Mouse (Mus musculus): ENCODE data around the gene Rtkn.

The Rtkn gene

GRCm38 (mm10) chr6:83138056-83138455, 2.8 kb downstream of the Rtkn start:
- in situ Hi-C loops (cut with MboI, MseI) = no loop called here

- in situ Hi-C loops (cut with MboI, MseI) = no loop called here
Observed at GRCm38 (mm10) chr6:83140044-83140443, 4.8 kb downstream of the Rtkn start.

GRCm38 (mm10) chr6:83141636-83142035, 6.4 kb downstream of the Rtkn start:
- in situ Hi-C loops (cut with MboI, MseI) = no loop called here

GRCm38 (mm10) chr6:83142211-83142731, 7.0 kb downstream of the Rtkn start:
- in situ Hi-C loops (cut with MboI, MseI) = no loop called here

GRCm38 (mm10) chr6:83142886-83143285, 7.6 kb downstream of the Rtkn start:
- in situ Hi-C loops (cut with MboI, MseI) = no loop called here

GRCm38 (mm10) chr6:83145209-83145608, 9.9 kb downstream of the Rtkn start:
- in situ Hi-C loops (cut with MboI, MseI) = no loop called here

GRCm38 (mm10) chr6:83145805-83146204, 10.5 kb downstream of the Rtkn start:
- in situ Hi-C loops (cut with MboI, MseI) = no loop called here

- in situ Hi-C loops (cut with MboI, MseI) = no loop called here
Observed at GRCm38 (mm10) chr6:83147280-83147679, 12.0 kb downstream of the Rtkn start.

GRCm38 (mm10) chr6:83151721-83152120, 16.5 kb downstream of the Rtkn start:
- in situ Hi-C loops (cut with MboI, MseI) = no loop called here

- in situ Hi-C loops (cut with MboI, MseI) = no loop called here
Observed at GRCm38 (mm10) chr6:83153038-83153437, 17.8 kb downstream of the Rtkn start.

GRCm38 (mm10) chr6:83153485-83153884, 18.2 kb downstream of the Rtkn start:
- in situ Hi-C loops (cut with MboI, MseI) = no loop called here

GRCm38 (mm10) chr6:83155552-83156238, 20.4 kb downstream of the Rtkn start:
- in situ Hi-C loops (cut with MboI, MseI) = loop anchor here (5.0 kb wide), 1 partner anchor 48 kb away; the partner anchor contains the start of gene Mrpl53

- in situ Hi-C loops (cut with MboI, MseI) = loop anchor here (5.0 kb wide), 1 partner anchor 49 kb away; the partner anchor contains the start of gene Mrpl53
Observed at GRCm38 (mm10) chr6:83156259-83156684, 21.0 kb downstream of the Rtkn start, which contains the start of the genes Wdr54 and 1700003E16Rik. TSS of gene Wdr54 (minus strand) at chr6:83156397. TSS of gene 1700003E16Rik (plus strand) at chr6:83156404.

GRCm38 (mm10) chr6:83159456-83159855, 24.2 kb downstream of the Rtkn start:
- in situ Hi-C loops (cut with MboI, MseI) = loop anchor here (5.0 kb wide), 1 partner anchor 52 kb away; the partner anchor contains the start of gene Mrpl53

- in situ Hi-C loops (cut with MboI, MseI) = no loop called here
Observed at GRCm38 (mm10) chr6:83161442-83161841, 26.2 kb downstream of the Rtkn start.

GRCm38 (mm10) chr6:83161921-83162641, 26.8 kb downstream of the Rtkn start:
- in situ Hi-C loops (cut with MboI, MseI) = no loop called here

GRCm38 (mm10) chr6:83162701-83163100, 27.4 kb downstream of the Rtkn start:
- in situ Hi-C loops (cut with MboI, MseI) = no loop called here

GRCm38 (mm10) chr6:83165026-83165606, 29.9 kb downstream of the Rtkn start:
- in situ Hi-C loops (cut with MboI, MseI) = no loop called here

- in situ Hi-C loops (cut with MboI, MseI) = no loop called here
Observed at GRCm38 (mm10) chr6:83165607-83166242, 30.5 kb downstream of the Rtkn start, which contains the start of gene Dctn1. TSS of gene Dctn1 (plus strand) at chr6:83165920.

GRCm38 (mm10) chr6:83166243-83166630, 31.0 kb downstream of the Rtkn start:
- in situ Hi-C loops (cut with MboI, MseI) = no loop called here

- in situ Hi-C loops (cut with MboI, MseI) = no loop called here
Observed at GRCm38 (mm10) chr6:83169872-83170271, 34.6 kb downstream of the Rtkn start.

GRCm38 (mm10) chr6:83171063-83171462, 35.8 kb downstream of the Rtkn start:
- in situ Hi-C loops (cut with MboI, MseI) = no loop called here

Measured in T-helper 1 cell (primary cell).